Mouse (Mus musculus) erythroblast, embryonic 14.5 days (primary cell): Measurements from ENCODE around the gene Tmem223.

Source experiments
- GATA1 ChIP-seq: IDR thresholded peaks from 2 replicates; pipeline ENCODE4 v1.6.1; 2012; ENCODE audit warnings: low read length, inconsistent platforms, mixed read lengths
- TAL1 ChIP-seq: IDR thresholded peaks from 3 replicates; pipeline ENCODE4 v1.6.1; 2012; ENCODE audit warnings: low read length, inconsistent platforms, mixed read lengths

- TF ChIP-seq GATA1 (no peak), TAL1 (no peak)
Measured at GRCm38 (mm10) chr19:8740603-8741002, 30.2 kb upstream of the Tmem223 start, which contains the start of gene 1700092M07Rik.
